Mouse (Mus musculus): Measurements from ENCODE around the gene Acta1. TPM values are rescaled to one million over a fixed set of nuclear protein-coding genes. Genes with fewer than 3 reads are reported as not detected.

Acta1 gene
- 11.1 and 14.3 TPM in 2 replicates for polyA plus RNA-seq (2015; fragmentation: Nextera tagmentation; extraction: Ambion mirVana)

- H3K4me1 ChIP-seq (ENCODE audit: control insufficient read depth, insufficient read depth, low read length): peaks cover 10% of the 10 kb centered on the region
- no peaks in the 10 kb centered on the region for H3K9me3 ChIP-seq (ENCODE audit: control insufficient read depth, low read length)
- H3K4me3 ChIP-seq (ENCODE audit: low read length): no peak within 1 kb of the TSS
- WGBS: 24% methylated on average over 15 of the region's 15 CpGs
- no peak within 1 kb of the TSS for H3K27ac ChIP-seq (ENCODE audit: low read length)
- ATAC-seq: peak; percentile 43; the same call in 1 of the 2 replicates
- H3K36me3 ChIP-seq (ENCODE audit: control insufficient read depth, insufficient read depth, low read length): no peaks in the 10 kb centered on the region
- H3K27me3 ChIP-seq (replicated peaks; ENCODE audit: control insufficient read depth, insufficient read depth, low read length): peaks cover 49% of the 10 kb centered on the region
- no peak within 1 kb of the TSS for H3K9ac ChIP-seq (ENCODE audit: low read depth, low read length)
- H3K4me2 ChIP-seq (ENCODE audit: low read depth, low read length): no peak within 1 kb of the TSS
These were observed at the start of gene Acta1 for GRCm38 (mm10) chr8:123894502-123895097. Acta1 (minus strand) TSS chr8:123894751.

GRCm38 (mm10) chr8:123929026-123929425, 34.5 kb upstream of the Acta1 start:
- ATAC-seq: no peak
- no peaks in the 10 kb centered on the region for H3K9me3 ChIP-seq (ENCODE audit: control insufficient read depth, low read length)
- 0 out of 2 replicates have a peak, but pooled peaks cover 2% of the 10 kb centered on the region for H3K36me3 ChIP-seq (ENCODE audit: control insufficient read depth, insufficient read depth, low read length)
- no peak overlapping the region for H3K27ac ChIP-seq (ENCODE audit: low read length)
- H3K9ac ChIP-seq (ENCODE audit: low read depth, low read length): no peak overlapping the region
- H3K4me1 ChIP-seq (ENCODE audit: control insufficient read depth, insufficient read depth, low read length): no peaks in the 10 kb centered on the region
- H3K4me2 ChIP-seq (ENCODE audit: low read depth, low read length): no peak overlapping the region
- no peak overlapping the region for H3K4me3 ChIP-seq (ENCODE audit: low read length)
- no peaks in the 10 kb centered on the region for H3K27me3 ChIP-seq (replicated peaks; ENCODE audit: control insufficient read depth, insufficient read depth, low read length)
- 90% methylated on average over 7 of the region's 7 CpGs for WGBS

DNA sequence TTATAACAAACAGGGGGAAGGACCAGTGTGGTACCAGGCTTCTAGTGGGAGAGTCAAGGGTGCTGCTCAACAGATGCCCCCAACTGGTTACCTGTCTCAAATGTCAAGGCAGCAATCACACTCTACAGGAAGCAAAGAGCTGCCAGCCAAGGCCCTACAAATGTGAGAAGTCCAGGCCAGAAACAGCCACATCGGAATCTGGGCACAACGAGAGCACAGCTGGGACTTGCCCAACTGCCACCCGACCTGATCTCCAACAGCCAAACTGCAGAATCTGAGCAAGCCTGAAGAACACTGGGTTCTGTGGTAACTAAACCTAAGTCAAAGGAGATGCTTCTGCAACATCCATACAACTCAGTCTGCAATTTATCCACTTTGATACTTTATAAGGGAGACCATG, 31.1 kb upstream of the Acta1 start:
- H3K9ac ChIP-seq (ENCODE audit: low read depth, low read length): no peak overlapping the region
- H3K27me3 ChIP-seq (replicated peaks; ENCODE audit: control insufficient read depth, insufficient read depth, low read length): no peaks in the 10 kb centered on the region
- no peak for ATAC-seq
- H3K4me2 ChIP-seq (ENCODE audit: low read depth, low read length): no peak overlapping the region
- H3K4me1 ChIP-seq (ENCODE audit: control insufficient read depth, insufficient read depth, low read length): no peaks in the 10 kb centered on the region
- peaks cover 6% of the 10 kb centered on the region; the same call in 1 of the 2 replicates for H3K36me3 ChIP-seq (ENCODE audit: control insufficient read depth, insufficient read depth, low read length)
- no peak overlapping the region for H3K4me3 ChIP-seq (ENCODE audit: low read length)
- WGBS: 88% methylated on average over 3 of the region's 3 CpGs
- no peak overlapping the region for H3K27ac ChIP-seq (ENCODE audit: low read length)
- no peaks in the 10 kb centered on the region for H3K9me3 ChIP-seq (ENCODE audit: control insufficient read depth, low read length)

- Histone ChIP-seq H3K27me3 (replicated peaks; ENCODE audit: control insufficient read depth, insufficient read depth, low read length) (no peaks in the 10 kb centered on the region), H3K27ac (ENCODE audit: low read length) (no peak overlapping the region), H3K9me3 (ENCODE audit: control insufficient read depth, low read length) (no peaks in the 10 kb centered on the region), H3K4me3 (ENCODE audit: low read length) (no peak overlapping the region), H3K4me1 (ENCODE audit: control insufficient read depth, insufficient read depth, low read length) (no peaks in the 10 kb centered on the region), H3K9ac (ENCODE audit: low read depth, low read length) (no peak overlapping the region), H3K36me3 (ENCODE audit: control insufficient read depth, insufficient read depth, low read length) (peaks cover 6% of the 10 kb centered on the region; the same call in 1 of the 2 replicates), H3K4me2 (ENCODE audit: low read depth, low read length) (no peak overlapping the region)
- peak; percentile 69 for ATAC-seq
- 20% methylated on average over 2 of the region's 2 CpGs for WGBS
These were observed 30.2 kb upstream of the Acta1 start for GRCm38 (mm10) chr8:123924719-123925118.

DNA sequence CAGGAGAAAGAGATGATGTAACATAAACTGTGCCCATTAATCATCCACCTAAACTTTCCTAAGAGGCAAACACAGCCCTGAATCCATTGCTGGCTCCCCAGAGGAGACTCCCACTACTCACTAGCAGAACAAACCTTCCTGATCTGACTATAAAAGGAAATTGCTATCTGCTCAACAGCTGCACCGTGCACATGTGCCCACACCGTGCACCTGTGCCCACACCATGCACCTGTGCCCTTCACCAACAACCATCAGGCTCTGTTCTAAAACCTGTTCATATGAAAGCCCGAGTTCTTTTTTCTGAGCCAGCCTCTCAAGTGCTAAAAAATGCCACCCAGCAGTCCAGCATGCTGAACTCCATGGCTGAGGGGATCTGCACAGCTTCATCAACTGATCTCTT, 20.1 kb upstream of the Acta1 start:
- H3K4me3 ChIP-seq (ENCODE audit: low read length): no peak overlapping the region
- H3K9me3 ChIP-seq (ENCODE audit: control insufficient read depth, low read length): no peaks in the 10 kb centered on the region
- H3K4me1 ChIP-seq (ENCODE audit: control insufficient read depth, insufficient read depth, low read length): no peaks in the 10 kb centered on the region
- H3K4me2 ChIP-seq (ENCODE audit: low read depth, low read length): no peak overlapping the region
- peaks cover 25% of the 10 kb centered on the region for H3K36me3 ChIP-seq (ENCODE audit: control insufficient read depth, insufficient read depth, low read length)
- no peak for ATAC-seq
- H3K27me3 ChIP-seq (replicated peaks; ENCODE audit: control insufficient read depth, insufficient read depth, low read length): no peaks in the 10 kb centered on the region
- H3K27ac ChIP-seq (ENCODE audit: low read length): no peak overlapping the region
- no peak overlapping the region for H3K9ac ChIP-seq (ENCODE audit: low read depth, low read length)
- WGBS: 98% methylated on average over 3 of the region's 3 CpGs

DNA sequence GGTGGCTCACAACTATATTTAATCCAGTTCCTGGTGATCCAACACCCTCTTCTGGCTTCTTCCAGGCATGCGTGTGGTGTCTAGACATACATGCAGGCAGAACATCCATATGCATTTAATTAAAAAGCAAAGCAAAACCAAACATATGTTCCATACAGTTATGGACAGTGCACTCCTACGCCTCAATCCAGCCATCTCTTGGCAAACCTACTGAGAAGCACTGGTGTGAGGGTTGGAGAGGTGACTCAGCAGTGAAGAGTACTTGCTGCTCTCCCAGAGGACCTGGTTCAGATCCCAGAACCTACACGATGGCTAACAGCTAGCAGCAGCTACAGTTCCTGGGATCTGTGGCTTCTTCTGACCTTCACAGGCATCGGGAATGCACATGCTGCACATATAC, 17.7 kb upstream of the Acta1 start:
- Histone ChIP-seq H3K27me3 (replicated peaks; ENCODE audit: control insufficient read depth, insufficient read depth, low read length) (no peaks in the 10 kb centered on the region), H3K36me3 (ENCODE audit: control insufficient read depth, insufficient read depth, low read length) (peaks cover 24% of the 10 kb centered on the region), H3K9ac (ENCODE audit: low read depth, low read length) (no peak overlapping the region), H3K9me3 (ENCODE audit: control insufficient read depth, low read length) (no peaks in the 10 kb centered on the region), H3K27ac (ENCODE audit: low read length) (no peak overlapping the region), H3K4me2 (ENCODE audit: low read depth, low read length) (no peak overlapping the region), H3K4me1 (ENCODE audit: control insufficient read depth, insufficient read depth, low read length) (no peaks in the 10 kb centered on the region), H3K4me3 (ENCODE audit: low read length) (no peak overlapping the region)
- no peak for ATAC-seq
- WGBS: 96% methylated on average over 4 of the region's 4 CpGs

DNA sequence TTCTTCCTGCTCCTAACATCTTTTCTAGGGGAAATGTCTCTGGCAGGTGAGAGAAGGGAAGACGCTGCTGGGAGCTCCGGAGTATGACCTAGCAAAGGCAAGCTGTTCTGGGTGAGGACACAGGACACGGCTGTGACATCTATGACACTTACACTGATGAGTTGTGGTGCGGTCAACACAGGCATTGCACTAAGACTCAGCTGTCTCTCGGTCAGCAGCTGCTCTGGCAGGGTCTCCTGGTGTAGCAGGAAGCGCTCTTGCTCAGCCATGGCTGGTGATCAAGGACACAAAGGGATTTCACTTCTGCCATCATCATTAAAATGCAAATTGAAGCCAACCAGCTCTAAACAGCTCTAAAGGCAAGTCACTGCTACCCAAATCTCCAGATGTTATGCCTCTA, 13.1 kb upstream of the Acta1 start:
- ATAC-seq: no peak
- 95% methylated on average over 6 of the region's 6 CpGs for WGBS
- Histone ChIP-seq H3K4me2 (ENCODE audit: low read depth, low read length) (no peak overlapping the region), H3K36me3 (ENCODE audit: control insufficient read depth, insufficient read depth, low read length) (peaks cover 9% of the 10 kb centered on the region), H3K4me3 (ENCODE audit: low read length) (no peak overlapping the region), H3K27ac (ENCODE audit: low read length) (no peak overlapping the region), H3K4me1 (ENCODE audit: control insufficient read depth, insufficient read depth, low read length) (no peaks in the 10 kb centered on the region), H3K9me3 (ENCODE audit: control insufficient read depth, low read length) (no peaks in the 10 kb centered on the region), H3K27me3 (replicated peaks; ENCODE audit: control insufficient read depth, insufficient read depth, low read length) (no peaks in the 10 kb centered on the region), H3K9ac (ENCODE audit: low read depth, low read length) (no peak overlapping the region)

DNA sequence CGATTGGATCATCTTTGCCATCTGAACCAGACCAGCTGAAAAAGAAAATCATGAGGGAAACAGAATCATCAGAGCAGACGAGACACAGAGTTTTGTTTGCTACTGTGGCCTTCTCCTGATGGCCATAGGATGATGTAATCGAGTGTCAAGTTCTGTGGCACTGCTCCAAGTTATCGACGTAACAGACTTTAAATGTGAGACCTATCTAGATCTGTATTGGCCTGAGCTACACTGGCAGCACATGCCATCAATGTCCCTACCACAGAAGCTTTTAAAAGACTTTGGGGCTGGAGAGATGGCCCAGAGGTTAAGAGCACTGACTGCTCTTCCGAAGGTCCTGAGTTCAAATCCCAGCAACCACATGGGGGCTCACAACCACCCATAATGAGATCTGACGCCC, 8.1 kb upstream of the Acta1 start:
- H3K4me3 ChIP-seq (ENCODE audit: low read length): no peak overlapping the region
- ATAC-seq: no peak
- H3K9me3 ChIP-seq (ENCODE audit: control insufficient read depth, low read length): no peaks in the 10 kb centered on the region
- peaks cover 6% of the 10 kb centered on the region for H3K36me3 ChIP-seq (ENCODE audit: control insufficient read depth, insufficient read depth, low read length)
- H3K4me1 ChIP-seq (ENCODE audit: control insufficient read depth, insufficient read depth, low read length): no peaks in the 10 kb centered on the region
- no peaks in the 10 kb centered on the region for H3K27me3 ChIP-seq (replicated peaks; ENCODE audit: control insufficient read depth, insufficient read depth, low read length)
- no peak overlapping the region for H3K27ac ChIP-seq (ENCODE audit: low read length)
- no peak overlapping the region for H3K9ac ChIP-seq (ENCODE audit: low read depth, low read length)
- no peak overlapping the region for H3K4me2 ChIP-seq (ENCODE audit: low read depth, low read length)
- WGBS: 83% methylated on average over 7 of the region's 7 CpGs

DNA sequence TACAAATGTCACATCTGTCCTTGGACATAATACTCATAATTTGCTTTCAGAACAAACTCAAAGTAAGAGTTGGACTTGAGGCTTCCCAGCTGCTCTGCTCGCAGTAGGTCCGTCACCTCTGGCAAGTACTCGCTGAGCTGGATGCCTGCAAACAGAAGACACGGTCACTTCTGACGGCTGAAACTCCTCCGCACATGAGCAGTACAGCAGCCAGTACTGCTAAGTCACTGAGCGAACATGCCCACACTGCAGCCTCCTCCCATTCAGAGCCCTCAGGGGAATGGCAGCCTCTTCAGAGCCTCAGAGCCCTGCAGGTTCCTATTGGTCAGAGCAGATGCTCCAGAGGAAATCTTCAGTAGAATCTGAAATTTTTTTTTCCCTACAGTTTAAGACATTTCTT, 4.8 kb upstream of the Acta1 start:
- H3K36me3 ChIP-seq (ENCODE audit: control insufficient read depth, insufficient read depth, low read length): peaks cover 6% of the 10 kb centered on the region; the same call in 1 of the 2 replicates
- peaks cover 5% of the 10 kb centered on the region; the same call in 1 of the 2 replicates for H3K4me1 ChIP-seq (ENCODE audit: control insufficient read depth, insufficient read depth, low read length)
- H3K27ac ChIP-seq (ENCODE audit: low read length): no peak overlapping the region
- H3K9me3 ChIP-seq (ENCODE audit: control insufficient read depth, low read length): no peaks in the 10 kb centered on the region
- no peak for ATAC-seq
- WGBS: 83% methylated on average over 7 of the region's 7 CpGs
- no peak overlapping the region for H3K4me3 ChIP-seq (ENCODE audit: low read length)
- H3K9ac ChIP-seq (ENCODE audit: low read depth, low read length): no peak overlapping the region
- no peak overlapping the region for H3K4me2 ChIP-seq (ENCODE audit: low read depth, low read length)
- H3K27me3 ChIP-seq (replicated peaks; ENCODE audit: control insufficient read depth, insufficient read depth, low read length): peaks cover 7% of the 10 kb centered on the region

GRCm38 (mm10) chr8:123898576-123898975, 4.0 kb upstream of the Acta1 start:
- H3K9ac ChIP-seq (ENCODE audit: low read depth, low read length): no peak overlapping the region
- H3K27ac ChIP-seq (ENCODE audit: low read length): no peak overlapping the region
- WGBS: 93% methylated on average over 5 of the region's 5 CpGs
- H3K36me3 ChIP-seq (ENCODE audit: control insufficient read depth, insufficient read depth, low read length): peaks cover 2% of the 10 kb centered on the region; the same call in 1 of the 2 replicates
- ATAC-seq: no peak
- H3K4me2 ChIP-seq (ENCODE audit: low read depth, low read length): no peak overlapping the region
- H3K9me3 ChIP-seq (ENCODE audit: control insufficient read depth, low read length): no peaks in the 10 kb centered on the region
- H3K4me1 ChIP-seq (ENCODE audit: control insufficient read depth, insufficient read depth, low read length): peaks cover 5% of the 10 kb centered on the region; the same call in 1 of the 2 replicates
- no peak overlapping the region for H3K4me3 ChIP-seq (ENCODE audit: low read length)
- peaks cover 15% of the 10 kb centered on the region for H3K27me3 ChIP-seq (replicated peaks; ENCODE audit: control insufficient read depth, insufficient read depth, low read length)
